Mouse (Mus musculus) brown adipose tissue, adult 24 weeks (tissue): ENCODE data around the gene Tmem115. TPM values are rescaled to one million over a fixed set of nuclear protein-coding genes. Genes with fewer than 3 reads are reported as not detected.

Experiments used
- H3K27ac ChIP-seq: fragments of 200-500 bp; replicated peaks from 2 replicates; pipeline ENCODE4 v1.5.1; 2012; ENCODE audit warnings: low read depth, mild to moderate bottlenecking, low read length
- H3K4me1 ChIP-seq: fragments of 200-500 bp; 2 replicates; pipeline ENCODE4 v1.6.1; 2012; ENCODE audit warnings: low read length, mixed read lengths; ENCODE audit not compliant: control insufficient read depth, insufficient read depth, insufficient read length
- H3K4me3 ChIP-seq: fragments of 200-500 bp; 2 replicates; pipeline ENCODE4 v1.5.1; 2012; ENCODE audit warnings: low read depth, mild to moderate bottlenecking, low read length, moderate library complexity; ENCODE audit not compliant: insufficient read depth
- polyA plus RNA-seq: library from polyadenylated mRNA; stranded (reverse); fragments of >200 nt; gene quantifications from 2 replicates; pipeline ENCODE4 v1.2.4, GENCODE M21; 2012; ENCODE audit not compliant: missing spikeins, insufficient read depth, insufficient read length

Tmem115 gene
- polyA plus RNA-seq, 1 experiment = 11.9 TPM

GRCm38 (mm10) chr9:107541005-107541404 is 7.3 kb downstream of the Tmem115 start:
- Histone ChIP-seq H3K27ac (no peak overlapping the region), H3K4me1 (peaks cover 10% of the 10 kb centered on the region), H3K4me3 (peak overlapping the region; percentile 96)

DNA sequence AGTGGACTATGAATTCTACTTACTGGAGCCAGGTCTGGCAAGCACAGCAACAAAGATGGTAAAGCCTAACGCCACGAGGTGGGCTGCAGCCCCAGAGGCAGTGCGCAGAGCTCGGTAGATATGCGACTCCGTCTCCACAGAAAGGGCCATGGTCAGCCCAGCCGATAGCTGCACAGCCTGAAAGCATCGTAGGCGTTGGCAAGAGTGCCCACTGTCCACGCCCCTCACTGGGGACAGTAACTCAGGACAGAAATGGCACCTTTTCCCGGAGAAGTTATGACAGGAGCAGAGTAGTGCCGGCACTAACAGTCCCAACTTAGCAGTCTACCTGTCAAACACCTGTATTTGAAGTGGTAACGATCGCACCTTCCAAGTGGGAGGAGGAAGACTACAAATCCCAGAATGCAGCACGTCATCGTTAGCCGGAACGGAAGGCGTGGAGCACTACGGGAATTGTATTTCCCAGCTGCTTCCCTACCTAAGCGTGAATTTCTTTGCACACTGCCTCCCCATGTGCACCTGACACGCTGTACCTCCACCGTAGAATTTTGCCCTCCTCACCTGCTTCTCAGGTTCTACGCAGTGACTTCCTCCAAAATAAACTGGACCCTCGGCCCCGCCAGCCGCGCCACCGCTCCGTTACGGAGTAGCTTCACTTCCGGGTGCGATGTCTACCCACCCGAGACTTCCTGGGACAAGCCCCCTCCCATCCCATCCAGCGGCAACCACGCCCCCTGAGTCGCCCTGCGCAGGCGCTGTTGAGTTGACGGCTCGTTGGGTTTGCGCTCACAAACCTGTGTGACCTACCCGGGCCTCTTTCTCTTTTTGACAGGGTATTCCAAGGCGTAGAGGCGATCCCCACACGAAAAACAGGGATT is 8.0 kb downstream of the Tmem115 start, which contains the start of the genes Cyb561d2 and Nprl2:
TSS of gene Cyb561d2 (minus strand) at position 720 of the 878 bp plus-strand sequence.
TSS of gene Nprl2 (plus strand) at position 753 of the 878 bp plus-strand sequence.
- Histone ChIP-seq H3K4me1 (peaks cover 7% of the 10 kb centered on the region), H3K4me3 (peak within 1 kb of the TSS; percentile 96), H3K27ac (peak within 1 kb of the TSS; percentile 88)

DNA sequence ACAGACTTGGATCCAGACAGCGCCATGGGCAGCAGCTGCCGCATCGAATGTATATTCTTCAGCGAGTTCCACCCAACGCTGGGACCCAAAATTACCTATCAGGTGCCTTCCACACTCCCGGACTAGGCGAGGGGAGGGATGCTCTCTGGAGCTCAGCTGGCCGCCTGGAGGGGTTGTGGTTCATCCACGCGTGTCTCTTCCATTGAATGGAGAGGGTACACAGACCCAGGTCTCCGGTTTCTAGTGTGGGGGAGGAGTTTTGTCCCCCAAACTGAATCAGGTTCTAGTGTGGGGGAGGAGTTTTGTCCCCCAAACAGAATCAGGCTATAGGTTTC is 8.6 kb downstream of the Tmem115 start:
- peak overlapping the region; percentile 96 for H3K4me3 ChIP-seq
- peaks cover 5% of the 10 kb centered on the region; the same call in 1 of the 2 replicates for H3K4me1 ChIP-seq
- H3K27ac ChIP-seq = peak overlapping the region; percentile 72

DNA sequence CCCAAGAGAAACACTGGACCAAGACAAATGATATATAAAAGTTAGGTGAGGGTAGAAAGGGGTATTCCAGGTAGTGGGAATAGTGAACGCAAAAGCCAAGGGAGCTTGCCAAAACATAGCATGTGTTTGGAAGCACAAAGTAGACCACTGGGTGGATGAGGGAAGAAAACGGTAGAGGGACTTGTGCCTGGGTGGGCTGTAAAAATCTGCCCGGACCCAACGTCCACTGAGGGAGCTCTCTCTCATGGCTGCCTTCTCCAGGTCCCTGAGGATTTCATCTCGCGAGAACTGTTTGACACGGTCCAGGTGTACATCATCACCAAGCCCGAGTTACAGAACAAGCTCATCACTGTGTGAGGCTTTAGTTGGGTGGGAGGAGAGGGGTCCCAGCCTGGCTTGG is 9.0 kb downstream of the Tmem115 start:
- Histone ChIP-seq H3K4me1 (peaks cover 5% of the 10 kb centered on the region; the same call in 1 of the 2 replicates), H3K4me3 (peak overlapping the region; percentile 96), H3K27ac (no peak overlapping the region)

GRCm38 (mm10) chr9:107543299-107543698 is 9.6 kb downstream of the Tmem115 start:
- H3K27ac ChIP-seq = no peak overlapping the region
- H3K4me3 ChIP-seq = no peak overlapping the region
- peaks cover 5% of the 10 kb centered on the region; the same call in 1 of the 2 replicates for H3K4me1 ChIP-seq

GRCm38 (mm10) chr9:107544196-107544700 is 10.5 kb downstream of the Tmem115 start:
- H3K27ac ChIP-seq = no peak overlapping the region
- H3K4me3 ChIP-seq = no peak overlapping the region
- peaks cover 5% of the 10 kb centered on the region; the same call in 1 of the 2 replicates for H3K4me1 ChIP-seq

GRCm38 (mm10) chr9:107544729-107545128 is 11.0 kb downstream of the Tmem115 start:
- Histone ChIP-seq H3K4me1 (peaks cover 5% of the 10 kb centered on the region; the same call in 1 of the 2 replicates), H3K4me3 (no peak overlapping the region), H3K27ac (no peak overlapping the region)

DNA sequence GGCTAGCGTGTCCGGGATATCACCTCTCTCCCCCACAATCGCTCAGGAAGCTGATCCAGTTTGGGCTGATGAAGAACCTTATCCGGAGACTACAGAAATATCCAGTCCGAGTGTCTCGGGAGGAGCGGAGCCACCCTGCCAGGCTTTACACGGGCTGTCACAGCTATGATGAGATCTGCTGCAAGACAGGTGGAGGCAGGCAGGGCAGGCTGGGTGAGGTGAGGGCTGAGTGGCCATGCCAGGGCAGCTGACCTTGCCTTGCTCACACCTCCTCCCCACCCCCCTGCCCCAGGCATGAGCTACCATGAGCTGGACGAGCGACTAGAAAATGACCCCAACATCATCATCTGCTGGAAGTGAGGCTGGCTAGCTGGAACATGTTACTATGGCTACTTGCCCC is 11.5 kb downstream of the Tmem115 start:
- no peak overlapping the region for H3K27ac ChIP-seq
- no peak overlapping the region for H3K4me3 ChIP-seq
- H3K4me1 ChIP-seq = peaks cover 5% of the 10 kb centered on the region; the same call in 1 of the 2 replicates

DNA sequence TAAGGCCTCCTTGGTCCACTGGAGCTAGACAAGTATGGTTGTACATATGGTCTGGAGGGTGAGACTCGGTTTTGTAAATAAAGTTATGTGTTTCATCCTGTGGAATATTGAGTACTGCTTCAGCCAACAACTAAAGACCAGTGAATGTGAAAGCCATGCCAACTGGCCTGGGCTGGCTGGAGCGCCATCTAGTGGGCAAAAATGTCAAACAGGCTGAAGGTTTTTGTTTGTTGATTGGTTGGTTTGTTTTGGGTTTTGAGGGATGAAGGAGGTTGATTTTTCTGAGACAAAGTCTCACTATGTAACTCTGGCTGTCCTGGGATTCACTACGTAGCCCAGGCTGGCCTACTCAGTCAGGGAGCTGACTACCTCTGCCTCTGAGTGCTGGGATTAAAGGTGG is 11.9 kb downstream of the Tmem115 start:
- Histone ChIP-seq H3K27ac (no peak overlapping the region), H3K4me3 (no peak overlapping the region), H3K4me1 (peaks cover 5% of the 10 kb centered on the region; the same call in 1 of the 2 replicates)

DNA sequence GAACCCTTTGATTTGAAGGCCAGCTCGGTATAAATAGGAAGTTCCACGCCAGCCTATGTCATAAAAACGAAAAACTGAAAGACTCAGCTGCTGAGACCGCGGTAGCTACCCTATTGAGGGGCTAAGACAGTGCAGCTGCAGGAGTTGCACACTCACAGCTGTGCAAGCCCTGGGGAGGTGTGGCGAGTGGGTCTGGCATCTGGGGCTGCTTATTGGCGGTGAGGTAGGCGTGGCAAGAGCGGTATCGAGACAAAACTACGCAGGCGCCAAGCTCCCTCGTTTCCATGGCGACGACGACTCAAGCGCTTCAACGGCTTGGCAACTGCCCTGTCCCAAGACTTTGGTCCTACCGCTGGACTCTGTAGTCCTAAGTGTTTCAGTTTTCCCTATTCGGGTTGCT is 13.3 kb downstream of the Tmem115 start, which contains the start of gene Zmynd10:
TSS of gene Zmynd10 (plus strand) at position 273 of the 400 bp plus-strand sequence.
- Histone ChIP-seq H3K27ac (no peak within 1 kb of the TSS), H3K4me3 (no peak within 1 kb of the TSS)

DNA sequence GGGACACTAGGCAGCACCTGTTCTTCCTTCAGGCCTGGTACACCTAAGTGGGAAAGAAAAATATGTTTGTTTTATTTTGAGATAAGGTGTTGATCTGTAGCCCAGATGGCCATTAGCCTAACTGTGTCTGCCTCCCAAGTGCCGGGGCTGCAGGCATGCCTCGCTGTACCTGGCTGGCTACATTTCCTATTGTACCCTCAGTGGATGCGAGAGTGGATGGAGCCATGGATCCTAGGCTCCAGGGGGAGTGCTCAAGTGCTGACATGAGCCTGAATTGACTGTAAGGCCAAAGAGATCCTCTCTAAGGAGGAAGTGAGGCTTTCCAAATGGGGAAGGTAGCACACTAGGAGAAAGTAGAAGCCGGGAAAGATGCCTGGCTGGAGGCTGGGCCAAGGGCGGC is 14.2 kb downstream of the Tmem115 start:
- H3K4me1 ChIP-seq = peaks cover 10% of the 10 kb centered on the region
- no peak overlapping the region for H3K27ac ChIP-seq
- no peak overlapping the region for H3K4me3 ChIP-seq

More for the DNA sequence above, 13.3 kb downstream of the Tmem115 start, which contains the start of gene Zmynd10:
- H3K4me1 ChIP-seq = peaks cover 13% of the 10 kb centered on the region; the same call in 1 of the 2 replicates

DNA sequence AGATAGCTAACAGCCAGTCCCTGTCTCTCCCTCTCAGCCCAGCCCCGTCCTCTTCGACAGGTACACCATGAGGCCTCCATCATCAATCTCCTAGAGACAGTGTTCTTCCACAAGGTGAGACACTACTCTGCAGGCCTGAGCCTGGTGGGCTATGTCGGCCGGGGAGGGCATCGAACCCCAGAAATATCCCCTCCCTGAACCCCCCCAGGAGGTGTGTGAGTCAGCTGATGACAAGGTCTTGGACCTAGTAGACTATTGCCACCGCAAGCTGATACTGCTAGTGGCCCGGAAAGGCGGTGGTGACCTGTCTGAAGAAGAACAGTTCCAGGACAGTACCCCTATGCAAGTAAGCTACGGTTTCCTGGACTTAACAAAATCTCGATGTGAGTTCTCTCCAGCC is 15.1 kb downstream of the Tmem115 start:
- Histone ChIP-seq H3K4me3 (no peak overlapping the region), H3K4me1 (peaks cover 10% of the 10 kb centered on the region), H3K27ac (no peak overlapping the region)

- H3K27ac ChIP-seq = no peak overlapping the region
- H3K4me3 ChIP-seq = no peak overlapping the region
- peaks cover 10% of the 10 kb centered on the region for H3K4me1 ChIP-seq
Measured at GRCm38 (mm10) chr9:107549297-107550074, 15.7 kb downstream of the Tmem115 start.

DNA sequence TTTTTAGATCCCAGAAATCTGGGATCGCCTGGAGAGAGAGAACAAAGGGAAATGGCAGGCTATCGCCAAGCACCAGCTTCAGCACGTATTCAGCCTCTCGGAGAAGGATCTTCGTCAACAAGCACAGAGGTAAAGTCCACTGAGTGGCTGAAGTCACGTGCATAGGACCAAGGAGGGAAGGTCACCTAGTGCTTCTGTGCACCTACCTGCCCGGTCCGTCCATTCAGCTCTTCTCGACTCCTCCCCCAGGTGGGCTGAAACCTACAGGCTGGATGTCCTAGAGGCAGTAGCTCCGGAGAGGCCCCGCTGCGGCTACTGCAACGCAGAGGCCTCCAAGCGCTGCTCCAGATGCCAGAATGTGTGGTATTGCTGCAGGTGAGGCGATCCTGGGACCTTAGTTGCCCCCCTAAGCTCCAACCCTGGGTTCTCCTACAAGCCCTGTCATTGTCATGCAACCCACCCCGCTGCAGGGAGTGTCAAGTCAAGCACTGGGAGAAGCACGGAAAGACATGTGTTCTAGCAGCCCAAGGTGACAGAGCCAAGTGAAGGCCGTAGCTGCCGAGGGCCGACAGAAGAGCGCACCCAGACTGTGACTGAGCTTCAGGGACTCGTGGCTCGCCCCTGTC is 16.9 kb downstream of the Tmem115 start:
- Histone ChIP-seq H3K27ac (no peak overlapping the region), H3K4me3 (peak overlapping the region; percentile 64; the same call in 1 of the 2 replicates), H3K4me1 (peaks cover 10% of the 10 kb centered on the region)
